Comparison of ENCODE assay signal across 7 mouse cellular contexts in the genomic region with DNA sequence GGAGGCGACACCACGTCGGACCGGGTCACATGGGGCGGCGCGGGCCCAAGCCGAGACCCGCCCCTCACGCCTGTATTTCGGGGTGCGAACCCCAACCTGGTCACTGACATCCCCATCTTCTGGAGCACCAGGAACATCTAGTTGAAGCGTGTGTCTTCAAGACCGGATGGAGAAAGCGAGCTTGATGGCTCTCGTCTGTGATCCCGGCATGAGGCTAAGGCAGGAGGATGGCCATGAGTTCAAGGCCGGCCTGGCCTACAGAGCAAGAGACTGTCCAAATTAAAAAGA. TPM values are rescaled to one million over a fixed set of nuclear protein-coding genes. Genes with fewer than 3 reads are reported as not detected.
A peak's percentile ranks its signal among the peaks of the same experiment; 100 is the strongest.
DNase-seq lines count a peak whose midpoint lies in the region; ATAC-seq and TF ChIP-seq lines count a peak whose summit lies in the region.

No protein-coding gene starts in this region.

- H3K9ac ChIP-seq in liver, embryonic 12.5 days, result peak overlapping the region; percentile 99

- H3K27me3 ChIP-seq in liver, embryonic 12.5 days (replicated peaks), result no peaks in the 10 kb centered on the region

- H3K36me3 ChIP-seq in liver, embryonic 12.5 days, result no peaks in the 10 kb centered on the region

- H3K4me2 ChIP-seq in liver, embryonic 12.5 days, result peak overlapping the region; percentile 86

- H3K4me1 ChIP-seq in lung, adult 2 months (ENCODE audit: control insufficient read depth, insufficient read depth, low read length), result peaks cover 15% of the 10 kb centered on the region
- peaks cover 44% of the 10 kb centered on the region for H3K4me1 ChIP-seq in liver, embryonic 12.5 days
- H3K4me1 ChIP-seq in olfactory bulb, adult 2 months (ENCODE audit: control insufficient read depth, insufficient read depth, low read length), result peaks cover 7% of the 10 kb centered on the region; the same call in 1 of the 2 replicates

- peak overlapping the region; percentile 93 for H3K4me3 ChIP-seq in lung, adult 2 months (replicated peaks; ENCODE audit: extremely low read depth, low read depth, low read length)
- H3K4me3 ChIP-seq in liver, embryonic 12.5 days, result peak overlapping the region; percentile 93
- peak overlapping the region; percentile 79 for H3K4me3 ChIP-seq in olfactory bulb, adult 2 months (ENCODE audit: insufficient read depth, low read depth, low read length)

- TF ChIP-seq POLR2A in lung, adult 2 months (IDR thresholded peaks at IDR 0.05; ENCODE audit: borderline replicate concordance, extremely low read depth, low read depth, low read length), result no peak
- no peak for TF ChIP-seq POLR2A in olfactory bulb, adult 2 months (IDR thresholded peaks at IDR 0.05; ENCODE audit: insufficient read depth, low read depth, low read length)

- peak; percentile 80 for ATAC-seq in activated CD4-positive, CD25-positive, alpha-beta regulatory T cell, adult 4 months
- ATAC-seq in erythroid progenitor cell, adult 5-6 weeks (replicated peaks; ENCODE audit: low FRiP score, poor library complexity, severe bottlenecking), result peak; percentile 87
- ATAC-seq in liver, embryonic 12.5 days, result no peak

- no peak for TF ChIP-seq CTCF in lung, adult 2 months (IDR thresholded peaks at IDR 0.05; ENCODE audit: insufficient read depth, low read length)
- no peak for TF ChIP-seq CTCF in olfactory bulb, adult 2 months (IDR thresholded peaks at IDR 0.05; ENCODE audit: insufficient read depth, low read depth, low read length)

- peak overlapping the region; percentile 97 for H3K27ac ChIP-seq in liver, embryonic 12.5 days
- peak overlapping the region; percentile 4; the same call in 1 of the 2 replicates for H3K27ac ChIP-seq in olfactory bulb, adult 2 months (ENCODE audit: insufficient read depth, low read depth, low read length)

- no peak for DNase-seq in lung, adult 2 months
- no peak for DNase-seq in lung, postnatal 4 days
- DNase-seq in gastrocnemius, adult 8-10 months (ENCODE audit: low spot score in 2 of 2), result no peak

- 7% methylated on average over 18 of the region's 18 CpGs for WGBS in lung, adult 2 months
- WGBS in liver, embryonic 12.5 days (ENCODE audit: insufficient replicate concordance), result 19% methylated on average over 18 of the region's 18 CpGs
- WGBS in olfactory bulb, adult 2 months, result 12% methylated on average over 18 of the region's 18 CpGs

- no peaks in the 10 kb centered on the region for H3K9me3 ChIP-seq in liver, embryonic 12.5 days (replicated peaks)

RNA-seq across cellular contexts. Expression of a gene that starts 0.3 kb away (rescaled TPM):
- polyA plus RNA-seq in lung, adult 2 months (2012; rRNA removed), result 95.0 and 99.6 TPM in 2 replicates
- polyA plus RNA-seq in activated CD4-positive, CD25-positive, alpha-beta regulatory T cell, adult 4 months (2017; shearing (Covaris generic)), result 10 to 100 TPM; 10.1 to 16.2 TPM
- total RNA-seq in erythroid progenitor cell, adult 5-6 weeks (2015; ENCODE audit: low replicate concordance), result 20.5 and 26.4 TPM in 2 replicates
- 22.2 and 23.4 TPM in 2 replicates for total RNA-seq in erythroid progenitor cell, adult 5-6 weeks (2017; ENCODE audit: low replicate concordance)
- 4.3 and 4.6 TPM in 2 replicates for polyA plus RNA-seq in liver, embryonic 12.5 days (2016; fragmentation: Nextera tagmentation; extraction: Ambion mirVana)
- not detected in 2 replicates for polyA plus RNA-seq in olfactory bulb, adult 2 months (2012; ENCODE audit: insufficient read depth, insufficient read length, low replicate concordance, missing spikeins)
- 10 to 100 TPM; 32.9 to 35.7 (median 33.6) TPM for total RNA-seq in gastrocnemius, adult 8-10 months (2022)
